In genomic region chr17:86988601-86989184, GRCm38 (mm10) we compare ENCODE assay signal across 10 mouse cellular contexts. TPM values are rescaled to one million over a fixed set of nuclear protein-coding genes. Genes with fewer than 3 reads are reported as not detected.
A peak's percentile ranks its signal among the peaks of the same experiment; 100 is the strongest.
DNase-seq lines count a peak whose midpoint lies in the region; ATAC-seq lines count a peak whose summit lies in the region.
"Had no signal": no experiment of that assay in that cellular context is flagged by ENCODE, and none has a peak within 500 bp of the region (broad histone marks: within the 10 kb centered on the region; RNA-seq: fewer than 3 reads in every experiment).

No protein-coding gene starts in this region.

- H3K4me1 ChIP-seq in limb, embryonic 13.5 days, result peaks cover 29% of the 10 kb centered on the region
- peaks cover 24% of the 10 kb centered on the region for H3K4me1 ChIP-seq in neural tube, embryonic 15.5 days

- peak; percentile 45 for ATAC-seq in limb, embryonic 13.5 days (ENCODE audit: low FRiP score, low read depth)
- ATAC-seq in neural tube, embryonic 15.5 days (ENCODE audit: low FRiP score), result no peak

- peak; percentile 95 for DNase-seq in heart, adult 11 months
- no peak for DNase-seq in heart, postnatal 25 days (ENCODE audit: low spot score)
- DNase-seq in thymus, postnatal 10 days (ENCODE audit: low spot score in 2 of 2), result peak; percentile 41 to 63
- no peak for DNase-seq in thymus, postnatal 0 days (ENCODE audit: low spot score)
- no peak for DNase-seq in spleen, postnatal 4 days (ENCODE audit: low spot score in 2 of 2)
- DNase-seq in left cerebral cortex, postnatal 25 days (ENCODE audit: low spot score in 2 of 2), result no peak

- intact Hi-C loops in heart, postnatal 25 days (cut with DNase I), result no loop called here
- intact Hi-C loops in left cerebral cortex, postnatal 25 days (cut with DNase I), result no loop called here

- H3K9ac ChIP-seq in limb, embryonic 13.5 days, result no peak overlapping the region
- H3K9ac ChIP-seq in neural tube, embryonic 15.5 days (replicated peaks), result no peak overlapping the region

- H3K4me3 ChIP-seq in limb, embryonic 13.5 days, result no peak overlapping the region
- no peak overlapping the region for H3K4me3 ChIP-seq in neural tube, embryonic 15.5 days (replicated peaks)

- WGBS in limb, embryonic 13.5 days, result 67% methylated on average over 6 of the region's 6 CpGs
- 62% methylated on average over 6 of the region's 6 CpGs for WGBS in neural tube, embryonic 15.5 days

- H3K9me3 ChIP-seq in limb, embryonic 13.5 days, result no peaks in the 10 kb centered on the region
- H3K9me3 ChIP-seq in neural tube, embryonic 15.5 days (replicated peaks), result no peaks in the 10 kb centered on the region

- H3K4me2 ChIP-seq in limb, embryonic 13.5 days (replicated peaks), result no peak overlapping the region
- no peak overlapping the region for H3K4me2 ChIP-seq in neural tube, embryonic 15.5 days

- H3K27me3 ChIP-seq in limb, embryonic 13.5 days, result no peaks in the 10 kb centered on the region
- no peaks in the 10 kb centered on the region for H3K27me3 ChIP-seq in neural tube, embryonic 15.5 days (replicated peaks)

- peaks cover 6% of the 10 kb centered on the region for H3K36me3 ChIP-seq in limb, embryonic 13.5 days
- H3K36me3 ChIP-seq in neural tube, embryonic 15.5 days, result no peaks in the 10 kb centered on the region

- H3K27ac ChIP-seq in limb, embryonic 13.5 days, result no peak overlapping the region
- no peak overlapping the region for H3K27ac ChIP-seq in neural tube, embryonic 15.5 days (replicated peaks)

RNA-seq across cellular contexts. Expression of gene Rhoq, which starts 25.8 kb away (rescaled TPM):
- 100 to 1,000 TPM; 140 to 159 TPM for total RNA-seq in heart, postnatal 25 days (2021)
- polyA plus RNA-seq in thymus, postnatal 0 days (2015; fragmentation: Nextera tagmentation; extraction: Ambion mirVana), result 3.1 and 3.8 TPM in 2 replicates
- 22.1 and 24.6 TPM in 2 replicates for polyA plus RNA-seq in limb, embryonic 13.5 days (2015; fragmentation: Nextera tagmentation; extraction: Ambion mirVana)
- polyA plus RNA-seq in neural tube, embryonic 15.5 days (2015; fragmentation: Nextera tagmentation; extraction: Ambion mirVana), result 7.8 and 8.7 TPM in 2 replicates
- total RNA-seq in left cerebral cortex, postnatal 25 days (2021), result 10 to 100 TPM; 29.5 to 43.8 TPM

RNA-seq across cellular contexts. Expression of gene Pigf, which starts 36.5 kb away (rescaled TPM):
- 1 to 10 TPM; 4.2 to 4.8 TPM for total RNA-seq in heart, postnatal 25 days (2021)
- 25.8 and 26.9 TPM in 2 replicates for polyA plus RNA-seq in thymus, postnatal 0 days (2015; fragmentation: Nextera tagmentation; extraction: Ambion mirVana)
- 29.2 and 30.6 TPM in 2 replicates for polyA plus RNA-seq in limb, embryonic 13.5 days (2015; fragmentation: Nextera tagmentation; extraction: Ambion mirVana)
- polyA plus RNA-seq in neural tube, embryonic 15.5 days (2015; fragmentation: Nextera tagmentation; extraction: Ambion mirVana), result 33.4 and 35.2 TPM in 2 replicates
- 10 to 100 TPM; 16.5 to 19.1 TPM for total RNA-seq in left cerebral cortex, postnatal 25 days (2021)

RNA-seq across cellular contexts. Expression of gene Cript, which starts 36.7 kb away (rescaled TPM):
- total RNA-seq in heart, postnatal 25 days (2021), result 10 to 100 TPM; 38.8 to 46.8 TPM
- polyA plus RNA-seq in thymus, postnatal 0 days (2015; fragmentation: Nextera tagmentation; extraction: Ambion mirVana), result 200 TPM in 2 replicates
- polyA plus RNA-seq in limb, embryonic 13.5 days (2015; fragmentation: Nextera tagmentation; extraction: Ambion mirVana), result 139 and 140 TPM in 2 replicates
- polyA plus RNA-seq in neural tube, embryonic 15.5 days (2015; fragmentation: Nextera tagmentation; extraction: Ambion mirVana), result 188 and 202 TPM in 2 replicates
- total RNA-seq in left cerebral cortex, postnatal 25 days (2021), result 10 to 100 TPM; 54.2 to 61.7 TPM

RNA-seq across cellular contexts. Expression of gene Atp6v1e2, which starts 41.0 kb away (rescaled TPM):
- total RNA-seq in heart, postnatal 25 days (2021), result not detected
- polyA plus RNA-seq in thymus, postnatal 0 days (2015; fragmentation: Nextera tagmentation; extraction: Ambion mirVana), result not detected in 2 replicates
- not detected in 2 replicates for polyA plus RNA-seq in limb, embryonic 13.5 days (2015; fragmentation: Nextera tagmentation; extraction: Ambion mirVana)
- not detected in 2 replicates for polyA plus RNA-seq in neural tube, embryonic 15.5 days (2015; fragmentation: Nextera tagmentation; extraction: Ambion mirVana)
- total RNA-seq in left cerebral cortex, postnatal 25 days (2021), result under 1 TPM in 1 of 2 experiments, not detected in 1; 0.37 TPM
- total RNA-seq: megakaryocyte-erythroid progenitor cell, adult 5-6 weeks had no signal
- polyA plus RNA-seq: large intestine, adult 2 months had no signal

Comparison
In these comparisons a context has a peak if more than half of its experiments do, and no peak if none do; other contexts are left out.
1. DNase-seq: peak in heart, adult 11 months (single experiment) and thymus, postnatal 10 days (2 of 2); none in heart, postnatal 25 days (single experiment), thymus, postnatal 0 days (single experiment), spleen, postnatal 4 days (0 of 2) and left cerebral cortex, postnatal 25 days (0 of 2).